Mouse (Mus musculus): Measurements from ENCODE around the gene Vstm5. TPM values are rescaled to one million over a fixed set of nuclear protein-coding genes. Genes with fewer than 3 reads are reported as not detected.

Gene Vstm5
- polyA plus RNA-seq, 1 experiment from 2014 or later, result 0.25 TPM

- WGBS (ENCODE audit: insufficient replicate concordance), result 51% methylated on average over 16 of the region's 16 CpGs
- Histone ChIP-seq H3K9ac (no peak overlapping the region), H3K4me1 (replicated peaks) (peaks cover 11% of the 10 kb centered on the region), H3K36me3 (replicated peaks) (no peaks in the 10 kb centered on the region), H3K27me3 (peaks cover 26% of the 10 kb centered on the region), H3K4me2 (peak overlapping the region; percentile 72), H3K9me3 (replicated peaks) (no peaks in the 10 kb centered on the region), H3K27ac (replicated peaks) (no peak overlapping the region), H3K4me3 (replicated peaks) (peak overlapping the region; percentile 43)
- ATAC-seq (ENCODE audit: insufficient read depth), result no peak
These were observed 401 bp upstream of the Vstm5 start for GRCm38 (mm10) chr9:15238297-15238990.

GRCm38 (mm10) chr9:15240006-15240405 lies 1.2 kb downstream of the Vstm5 start:
- H3K27me3 ChIP-seq, result peaks cover 26% of the 10 kb centered on the region
- 72% methylated on average over 6 of the region's 6 CpGs for WGBS (ENCODE audit: insufficient replicate concordance)
- H3K4me3 ChIP-seq (replicated peaks), result no peak overlapping the region
- no peak overlapping the region for H3K9ac ChIP-seq
- H3K4me1 ChIP-seq (replicated peaks), result peaks cover 12% of the 10 kb centered on the region
- no peak for ATAC-seq (ENCODE audit: insufficient read depth)
- H3K9me3 ChIP-seq (replicated peaks), result no peaks in the 10 kb centered on the region
- no peak overlapping the region for H3K27ac ChIP-seq (replicated peaks)
- no peaks in the 10 kb centered on the region for H3K36me3 ChIP-seq (replicated peaks)
- H3K4me2 ChIP-seq, result no peak overlapping the region

- no peak for ATAC-seq (ENCODE audit: insufficient read depth)
- H3K9me3 ChIP-seq (replicated peaks), result no peaks in the 10 kb centered on the region
- 32% methylated on average over 6 of the region's 6 CpGs for WGBS (ENCODE audit: insufficient replicate concordance)
- no peaks in the 10 kb centered on the region for H3K36me3 ChIP-seq (replicated peaks)
- H3K27me3 ChIP-seq, result peaks cover 26% of the 10 kb centered on the region
- H3K4me1 ChIP-seq (replicated peaks), result peaks cover 19% of the 10 kb centered on the region
- H3K27ac ChIP-seq (replicated peaks), result no peak overlapping the region
- H3K9ac ChIP-seq, result no peak overlapping the region
- H3K4me3 ChIP-seq (replicated peaks), result no peak overlapping the region
- no peak overlapping the region for H3K4me2 ChIP-seq
These were observed 2.2 kb downstream of the Vstm5 start for GRCm38 (mm10) chr9:15240863-15241595.

GRCm38 (mm10) chr9:15241596-15241939 lies 2.7 kb downstream of the Vstm5 start:
- WGBS (ENCODE audit: insufficient replicate concordance), result 34% methylated on average over 9 of the region's 9 CpGs
- H3K4me2 ChIP-seq, result no peak overlapping the region
- H3K9me3 ChIP-seq (replicated peaks), result no peaks in the 10 kb centered on the region
- H3K27me3 ChIP-seq, result peaks cover 26% of the 10 kb centered on the region
- H3K4me3 ChIP-seq (replicated peaks), result no peak overlapping the region
- no peak overlapping the region for H3K27ac ChIP-seq (replicated peaks)
- ATAC-seq (ENCODE audit: insufficient read depth), result no peak
- H3K9ac ChIP-seq, result no peak overlapping the region
- H3K36me3 ChIP-seq (replicated peaks), result no peaks in the 10 kb centered on the region
- peaks cover 19% of the 10 kb centered on the region for H3K4me1 ChIP-seq (replicated peaks)

- Histone ChIP-seq H3K27ac (replicated peaks) (no peak overlapping the region), H3K36me3 (replicated peaks) (no peaks in the 10 kb centered on the region), H3K9me3 (replicated peaks) (no peaks in the 10 kb centered on the region), H3K27me3 (peaks cover 25% of the 10 kb centered on the region), H3K9ac (no peak overlapping the region), H3K4me2 (no peak overlapping the region), H3K4me1 (replicated peaks) (peaks cover 19% of the 10 kb centered on the region), H3K4me3 (replicated peaks) (no peak overlapping the region)
- WGBS (ENCODE audit: insufficient replicate concordance), result 29% methylated on average over 1 of the region's 1 CpGs
- no peak for ATAC-seq (ENCODE audit: insufficient read depth)
These were observed 3.3 kb downstream of the Vstm5 start for GRCm38 (mm10) chr9:15242130-15242529.

GRCm38 (mm10) chr9:15245319-15246075 lies 6.7 kb downstream of the Vstm5 start:
- WGBS (ENCODE audit: insufficient replicate concordance), result 57% methylated on average over 14 of the region's 14 CpGs
- no peak overlapping the region for H3K9ac ChIP-seq
- no peaks in the 10 kb centered on the region for H3K27me3 ChIP-seq
- no peaks in the 10 kb centered on the region for H3K9me3 ChIP-seq (replicated peaks)
- H3K27ac ChIP-seq (replicated peaks), result no peak overlapping the region
- H3K36me3 ChIP-seq (replicated peaks), result no peaks in the 10 kb centered on the region
- no peak overlapping the region for H3K4me2 ChIP-seq
- no peak for ATAC-seq (ENCODE audit: insufficient read depth)
- H3K4me3 ChIP-seq (replicated peaks), result no peak overlapping the region
- H3K4me1 ChIP-seq (replicated peaks), result 0 out of 2 replicates have a peak, but pooled peaks cover 10% of the 10 kb centered on the region

GRCm38 (mm10) chr9:15250376-15250775 lies 11.5 kb downstream of the Vstm5 start:
- no peaks in the 10 kb centered on the region for H3K27me3 ChIP-seq
- no peaks in the 10 kb centered on the region for H3K9me3 ChIP-seq (replicated peaks)
- H3K27ac ChIP-seq (replicated peaks), result no peak overlapping the region
- H3K9ac ChIP-seq, result no peak overlapping the region
- ATAC-seq (ENCODE audit: insufficient read depth), result no peak
- 36% methylated on average over 7 of the region's 7 CpGs for WGBS (ENCODE audit: insufficient replicate concordance)
- H3K4me1 ChIP-seq (replicated peaks), result 0 out of 2 replicates have a peak, but pooled peaks cover 3% of the 10 kb centered on the region
- no peak overlapping the region for H3K4me3 ChIP-seq (replicated peaks)
- no peak overlapping the region for H3K4me2 ChIP-seq
- no peaks in the 10 kb centered on the region for H3K36me3 ChIP-seq (replicated peaks)

- H3K27ac ChIP-seq (replicated peaks), result no peak overlapping the region
- H3K9me3 ChIP-seq (replicated peaks), result no peaks in the 10 kb centered on the region
- WGBS (ENCODE audit: insufficient replicate concordance), result 63% methylated on average over 7 of the region's 7 CpGs
- H3K4me2 ChIP-seq, result no peak overlapping the region
- no peak overlapping the region for H3K4me3 ChIP-seq (replicated peaks)
- H3K4me1 ChIP-seq (replicated peaks), result no peaks in the 10 kb centered on the region
- no peak for ATAC-seq (ENCODE audit: insufficient read depth)
- no peak overlapping the region for H3K9ac ChIP-seq
- no peaks in the 10 kb centered on the region for H3K27me3 ChIP-seq
- H3K36me3 ChIP-seq (replicated peaks), result no peaks in the 10 kb centered on the region
These were observed 13.4 kb downstream of the Vstm5 start for GRCm38 (mm10) chr9:15252196-15252595.

GRCm38 (mm10) chr9:15254501-15254900 lies 15.7 kb downstream of the Vstm5 start:
- no peaks in the 10 kb centered on the region for H3K36me3 ChIP-seq (replicated peaks)
- no peak overlapping the region for H3K27ac ChIP-seq (replicated peaks)
- WGBS (ENCODE audit: insufficient replicate concordance), result 66% methylated on average over 7 of the region's 7 CpGs
- H3K27me3 ChIP-seq, result no peaks in the 10 kb centered on the region
- no peaks in the 10 kb centered on the region for H3K9me3 ChIP-seq (replicated peaks)
- no peaks in the 10 kb centered on the region for H3K4me1 ChIP-seq (replicated peaks)
- no peak overlapping the region for H3K9ac ChIP-seq
- H3K4me3 ChIP-seq (replicated peaks), result no peak overlapping the region
- no peak overlapping the region for H3K4me2 ChIP-seq
- ATAC-seq (ENCODE audit: insufficient read depth), result no peak

- no peak overlapping the region for H3K4me2 ChIP-seq
- no peaks in the 10 kb centered on the region for H3K27me3 ChIP-seq
- WGBS (ENCODE audit: insufficient replicate concordance), result 68% methylated on average over 3 of the region's 3 CpGs
- H3K27ac ChIP-seq (replicated peaks), result no peak overlapping the region
- no peak overlapping the region for H3K9ac ChIP-seq
- H3K4me3 ChIP-seq (replicated peaks), result no peak overlapping the region
- no peak for ATAC-seq (ENCODE audit: insufficient read depth)
- H3K36me3 ChIP-seq (replicated peaks), result peaks cover 10% of the 10 kb centered on the region
- no peaks in the 10 kb centered on the region for H3K9me3 ChIP-seq (replicated peaks)
- no peaks in the 10 kb centered on the region for H3K4me1 ChIP-seq (replicated peaks)
These were observed 17.4 kb downstream of the Vstm5 start for GRCm38 (mm10) chr9:15256214-15256613.

GRCm38 (mm10) chr9:15261980-15262379 lies 23.1 kb downstream of the Vstm5 start:
- Histone ChIP-seq H3K27me3 (no peaks in the 10 kb centered on the region), H3K36me3 (replicated peaks) (peaks cover 66% of the 10 kb centered on the region), H3K4me1 (replicated peaks) (no peaks in the 10 kb centered on the region), H3K9me3 (replicated peaks) (no peaks in the 10 kb centered on the region), H3K9ac (no peak overlapping the region), H3K4me3 (replicated peaks) (no peak overlapping the region), H3K27ac (replicated peaks) (no peak overlapping the region), H3K4me2 (no peak overlapping the region)
- 80% methylated on average over 8 of the region's 8 CpGs for WGBS (ENCODE audit: insufficient replicate concordance)
- ATAC-seq (ENCODE audit: insufficient read depth), result no peak
